Mouse (Mus musculus) testis, adult 10 weeks (tissue): ENCODE measurements around the gene Iltifb. TPM values are rescaled to one million over a fixed set of nuclear protein-coding genes. Genes with fewer than 3 reads are reported as not detected.

ENCODE experiments used
- polyA plus RNA-seq: library from polyadenylated mRNA; stranded (reverse); fragments of 350-450 nt; fragmentation: Illumina TruSeq; extraction: RNeasy Lipid Tissue Mini Kit (QIAGEN cat#74804); gene quantifications from one replicate; pipeline ENCODE4 v1.2.3, GENCODE M21; 2014; ENCODE audit warnings: low read depth, low replicate concordance

The Iltifb gene
- polyA plus RNA-seq: not detected

GRCm38 (mm10) chr10:118294938-118295337 is at the start of gene Iltifb:
Gene Iltifb (minus strand): TSS chr10:118295038.

GRCm38 (mm10) chr10:118343155-118343554 is 48.3 kb upstream of the Iltifb start, which contains the start of gene Gm9046:
Gene Gm9046 (minus strand): TSS chr10:118343255.

GRCm38 (mm10) chr10:118337731-118338130 is 42.9 kb upstream of the Iltifb start, which contains the start of gene Gm9045:
Gene Gm9045 (minus strand): TSS chr10:118337831.

GRCm38 (mm10) chr10:118332308-118332707 is 37.5 kb upstream of the Iltifb start, which contains the start of gene Gm9044:
Gene Gm9044 (minus strand): TSS chr10:118332408.

GRCm38 (mm10) chr10:118326869-118327268 is 32.0 kb upstream of the Iltifb start, which contains the start of gene Gm9040:
Gene Gm9040 (minus strand): TSS chr10:118326969.

GRCm38 (mm10) chr10:118258388-118258787 is 36.5 kb downstream of the Iltifb start, which contains the start of gene Gm32802:
Gene Gm32802 (plus strand): TSS chr10:118258688.

GRCm38 (mm10) chr10:118240680-118241079 is 54.2 kb downstream of the Iltifb start, which contains the start of gene Gm32717:
Gene Gm32717 (minus strand): TSS chr10:118240780.

Other genes starting within 250 kb of the Iltifb start
- gene Mdm1, start 153.2 kb downstream of the Iltifb start, polyA plus RNA-seq: 69.2 TPM
- not detected for gene Il22, start 90.1 kb downstream of the Iltifb start, polyA plus RNA-seq
- gene Gm32717, start 54.3 kb downstream of the Iltifb start, polyA plus RNA-seq: not detected
- not detected for gene Gm32802, start 36.4 kb downstream of the Iltifb start, polyA plus RNA-seq
- not detected for gene Gm9040, start 31.9 kb upstream of the Iltifb start, polyA plus RNA-seq
- gene Gm9044, start 37.4 kb upstream of the Iltifb start, polyA plus RNA-seq: not detected
- gene Gm9045, start 42.8 kb upstream of the Iltifb start, polyA plus RNA-seq: not detected
- not detected for gene Gm9046, start 48.2 kb upstream of the Iltifb start, polyA plus RNA-seq
- gene Gm9048, start 53.6 kb upstream of the Iltifb start, polyA plus RNA-seq: not detected
- not detected for gene Gm9049, start 59.1 kb upstream of the Iltifb start, polyA plus RNA-seq
- gene Ifng, start 146.0 kb upstream of the Iltifb start, polyA plus RNA-seq: not detected